Mouse (Mus musculus) hindbrain, postnatal 0 days (tissue): ENCODE measurements at regions not wholly inside any gene's neighbourhood (a gene's known extent, or its start where the extent isn't known, plus 50 kb on each side); places are given as distances from the start of the nearest gene placed in this dataset.

Source experiments
- ATAC-seq: fragments of 200-750 bp; cut with Nextera tagmentation; 2 replicates; pipeline ENCODE4 v1.8.0; 2017; ENCODE audit warnings: mild to moderate bottlenecking, moderate TSS enrichment, moderate library complexity
- DNase-seq: peaks from one replicate; pipeline ENCODE4 v3.0.0-alpha.2; 2015; ENCODE audit warnings: low spot score
- H3K27ac ChIP-seq: fragments of 300-500 bp; sonication (generic); 2 replicates; pipeline ENCODE4 v1.5.1; 2014; ENCODE audit warnings: mild to moderate bottlenecking
- H3K27me3 ChIP-seq: fragments of 300-500 bp; sonication (generic); 2 replicates; pipeline ENCODE4 v1.6.1; 2014; ENCODE audit warnings: low read length, mixed read lengths; ENCODE audit not compliant: insufficient read depth
- H3K36me3 ChIP-seq: fragments of 300-500 bp; sonication (generic); 2 replicates; pipeline ENCODE4 v1.6.1; 2014; ENCODE audit warnings: low read length, mixed read lengths; ENCODE audit not compliant: insufficient read depth
- H3K4me1 ChIP-seq: fragments of 300-500 bp; sonication (generic); 2 replicates; pipeline ENCODE4 v1.6.1; 2014; ENCODE audit warnings: antibody characterized with exemption, low read length, mixed read lengths; ENCODE audit not compliant: insufficient read depth
- H3K4me2 ChIP-seq: fragments of 300-500 bp; sonication (generic); 2 replicates; pipeline ENCODE4 v1.6.1; 2014; ENCODE audit warnings: low read depth, mild to moderate bottlenecking, low read length, moderate library complexity, mixed read lengths
- H3K4me3 ChIP-seq: fragments of 300-500 bp; sonication (generic); 2 replicates; pipeline ENCODE4 v1.5.1; 2014; ENCODE audit warnings: low read length
- H3K9ac ChIP-seq: fragments of 300-500 bp; sonication (generic); replicated peaks from 2 replicates; pipeline ENCODE4 v1.6.1; 2014; ENCODE audit warnings: mild to moderate bottlenecking, low read length, moderate library complexity, mixed read lengths
- H3K9me3 ChIP-seq: fragments of 300-500 bp; sonication (generic); 2 replicates; pipeline ENCODE4 v1.6.1; 2016; ENCODE audit warnings: low read length, mixed read lengths
- CTCF ChIP-seq: IDR thresholded peaks from 2 replicates; pipeline ENCODE4 v1.5.1; 2016; ENCODE audit warnings: antibody characterized with exemption, control low read depth, low read depth
- WGBS: fragments of 180-500 bp; shearing (Covaris S2); extraction: QIAGEN DNeasy Blood & Tissue Kit; methylation state at CpG from one replicate; pipeline ENCODE4 v1.1.7; 2014; 5-methylcytosine and 5-hydroxymethylcytosine counted together

DNA sequence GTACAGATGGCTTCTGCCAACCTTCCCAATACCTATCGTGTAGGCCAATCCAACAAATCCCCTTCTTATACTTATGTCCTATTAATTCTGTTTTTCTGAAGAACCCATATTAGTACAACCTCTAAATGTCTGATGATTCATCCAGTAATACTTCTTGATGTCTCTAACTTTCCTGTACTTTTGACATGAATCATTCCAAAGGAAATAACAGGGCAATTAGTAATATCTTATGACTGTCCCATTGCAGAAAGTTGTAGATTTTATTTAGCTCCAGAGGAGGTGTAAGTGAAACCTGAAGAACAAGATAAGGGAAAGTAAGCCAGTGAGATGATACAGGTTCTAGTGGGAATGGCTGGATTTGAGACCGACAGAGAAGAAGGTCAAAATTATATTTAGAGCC lies 337.6 kb upstream of the Zeb2 start:
- H3K27ac ChIP-seq, result no peak overlapping the region
- no peaks in the 10 kb centered on the region for H3K36me3 ChIP-seq
- H3K9me3 ChIP-seq, result no peaks in the 10 kb centered on the region
- WGBS, result 94% methylated on average over 2 of the region's 2 CpGs
- H3K4me1 ChIP-seq, result no peaks in the 10 kb centered on the region
- H3K9ac ChIP-seq, result no peak overlapping the region
- DNase-seq, result no peak
- no peak for ATAC-seq
- no peak overlapping the region for H3K4me3 ChIP-seq
- no peaks in the 10 kb centered on the region for H3K27me3 ChIP-seq
- H3K4me2 ChIP-seq, result no peak overlapping the region
- TF ChIP-seq CTCF, result no peak

GRCm38 (mm10) chr2:45439146-45439545 lies 322.0 kb upstream of the Zeb2 start:
- DNase-seq (no peak), ATAC-seq (no peak)
- no peak for TF ChIP-seq CTCF
- Histone ChIP-seq H3K9me3 (no peaks in the 10 kb centered on the region), H3K36me3 (no peaks in the 10 kb centered on the region), H3K9ac (no peak overlapping the region), H3K27me3 (no peaks in the 10 kb centered on the region), H3K4me2 (no peak overlapping the region), H3K4me3 (no peak overlapping the region), H3K4me1 (peaks cover 3% of the 10 kb centered on the region; the same call in 1 of the 2 replicates), H3K27ac (no peak overlapping the region)
- 65% methylated on average over 4 of the region's 4 CpGs for WGBS

- DNase-seq (no peak), ATAC-seq (no peak)
- Histone ChIP-seq H3K27ac (no peak overlapping the region), H3K9ac (no peak overlapping the region), H3K9me3 (no peaks in the 10 kb centered on the region), H3K4me1 (peaks cover 3% of the 10 kb centered on the region; the same call in 1 of the 2 replicates), H3K4me3 (no peak overlapping the region), H3K4me2 (no peak overlapping the region), H3K36me3 (no peaks in the 10 kb centered on the region), H3K27me3 (no peaks in the 10 kb centered on the region)
- 71% methylated on average over 9 of the region's 9 CpGs for WGBS
- no peak for TF ChIP-seq CTCF
Observed at GRCm38 (mm10) chr2:45438739-45439138, 321.5 kb upstream of the Zeb2 start.

- no peak overlapping the region for H3K9ac ChIP-seq
- ATAC-seq, result no peak
- H3K36me3 ChIP-seq, result no peaks in the 10 kb centered on the region
- 34% methylated on average over 6 of the region's 6 CpGs for WGBS
- H3K4me1 ChIP-seq, result peaks cover 3% of the 10 kb centered on the region; the same call in 1 of the 2 replicates
- no peak overlapping the region for H3K4me2 ChIP-seq
- no peaks in the 10 kb centered on the region for H3K27me3 ChIP-seq
- no peak for TF ChIP-seq CTCF
- peak; percentile 60 for DNase-seq
- peak overlapping the region; percentile 22; the same call in 1 of the 2 replicates for H3K27ac ChIP-seq
- H3K4me3 ChIP-seq, result no peak overlapping the region
- H3K9me3 ChIP-seq, result no peaks in the 10 kb centered on the region
Observed at GRCm38 (mm10) chr2:45435261-45435980, 318.2 kb upstream of the Zeb2 start.

DNA sequence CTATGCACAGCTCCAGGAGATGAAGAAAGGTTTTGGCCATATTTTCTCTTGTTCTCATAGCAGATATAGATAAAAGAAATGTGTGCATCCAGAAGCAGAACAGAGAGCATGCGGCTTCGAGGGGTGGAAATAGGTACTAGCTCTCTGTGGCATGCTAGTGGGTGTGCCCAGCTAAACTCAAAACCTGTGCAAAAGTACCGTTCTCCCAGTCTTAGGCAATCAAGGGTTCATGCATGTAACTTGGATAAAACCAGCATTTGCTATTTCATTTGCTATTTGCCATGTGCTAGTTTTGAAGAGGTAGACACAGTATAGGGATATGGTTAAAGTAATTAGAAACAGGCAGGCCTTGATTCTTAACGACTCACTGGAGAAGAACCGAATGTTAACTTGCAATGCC lies 317.6 kb upstream of the Zeb2 start:
- no peak for DNase-seq
- Histone ChIP-seq H3K9ac (no peak overlapping the region), H3K4me2 (no peak overlapping the region), H3K27me3 (no peaks in the 10 kb centered on the region), H3K4me3 (no peak overlapping the region), H3K27ac (no peak overlapping the region), H3K9me3 (no peaks in the 10 kb centered on the region), H3K4me1 (peaks cover 3% of the 10 kb centered on the region; the same call in 1 of the 2 replicates), H3K36me3 (no peaks in the 10 kb centered on the region)
- ATAC-seq, result no peak
- 78% methylated on average over 5 of the region's 5 CpGs for WGBS
- TF ChIP-seq CTCF, result no peak

DNA sequence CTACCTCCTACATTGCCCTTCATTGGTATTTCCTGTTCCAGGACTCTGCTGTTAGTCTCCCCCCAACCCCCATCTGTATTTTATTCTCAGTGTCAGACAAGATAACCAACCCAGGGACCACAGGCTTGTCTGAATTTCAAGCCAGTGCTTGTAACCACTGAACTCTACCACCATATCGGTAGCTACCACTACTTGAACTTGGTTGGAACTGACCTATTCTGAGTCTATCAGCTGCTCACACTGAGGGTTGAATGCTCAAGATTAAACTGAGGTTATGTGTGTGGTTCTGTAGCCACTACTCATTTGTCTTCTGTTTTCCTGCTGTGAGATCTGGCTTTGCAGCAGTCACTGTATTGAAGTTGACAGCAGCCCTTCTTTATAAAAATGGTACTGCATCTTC lies 317.0 kb upstream of the Zeb2 start:
- WGBS, result 82% methylated on average over 1 of the region's 1 CpGs
- DNase-seq, result no peak
- H3K36me3 ChIP-seq, result no peaks in the 10 kb centered on the region
- H3K4me3 ChIP-seq, result no peak overlapping the region
- H3K4me1 ChIP-seq, result peaks cover 3% of the 10 kb centered on the region; the same call in 1 of the 2 replicates
- no peak for ATAC-seq
- no peak overlapping the region for H3K4me2 ChIP-seq
- H3K27me3 ChIP-seq, result no peaks in the 10 kb centered on the region
- no peak for TF ChIP-seq CTCF
- H3K9me3 ChIP-seq, result no peaks in the 10 kb centered on the region
- H3K27ac ChIP-seq, result no peak overlapping the region
- H3K9ac ChIP-seq, result no peak overlapping the region

DNA sequence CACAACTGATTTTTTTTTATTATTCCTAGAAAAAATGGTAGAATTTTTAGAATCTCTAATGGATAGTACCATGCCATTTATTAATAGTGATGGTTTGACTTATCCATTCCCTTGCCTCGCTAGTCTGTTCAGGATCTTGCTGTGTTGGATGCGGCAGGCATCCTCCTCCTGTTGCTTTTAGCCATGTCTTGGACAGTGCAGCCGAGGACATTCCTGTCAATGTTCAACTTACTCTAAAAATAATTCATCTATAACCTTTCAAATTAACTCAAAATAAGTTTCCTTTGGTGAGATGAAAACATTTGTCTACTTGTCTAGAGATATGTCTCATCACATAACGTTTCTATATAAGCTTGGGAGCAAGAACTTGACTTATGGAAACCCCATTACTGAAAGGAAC lies 314.2 kb upstream of the Zeb2 start:
- Histone ChIP-seq H3K4me2 (no peak overlapping the region), H3K9ac (no peak overlapping the region), H3K4me1 (peaks cover 3% of the 10 kb centered on the region; the same call in 1 of the 2 replicates), H3K9me3 (no peaks in the 10 kb centered on the region), H3K27me3 (no peaks in the 10 kb centered on the region), H3K27ac (no peak overlapping the region), H3K4me3 (no peak overlapping the region), H3K36me3 (no peaks in the 10 kb centered on the region)
- no peak for ATAC-seq
- DNase-seq, result no peak
- WGBS, result 89% methylated on average over 4 of the region's 4 CpGs
- TF ChIP-seq CTCF, result no peak
